8 mouse cellular contexts compared by ENCODE assay signal in genomic region chr10:53435181-53435874, GRCm38 (mm10). TPM values are rescaled to one million over a fixed set of nuclear protein-coding genes. Genes with fewer than 3 reads are reported as not detected.
DNase-seq lines count a peak whose midpoint lies in the region; ATAC-seq lines count a peak whose summit lies in the region.

No protein-coding gene starts in this region.

- no peaks in the 10 kb centered on the region for H3K27me3 ChIP-seq in heart, embryonic 10.5 days (ENCODE audit: insufficient read depth, poor library complexity, severe bottlenecking)
- H3K27me3 ChIP-seq in liver, embryonic 11.5 days (replicated peaks; ENCODE audit: control insufficient read depth, insufficient read depth, low read length), result no peaks in the 10 kb centered on the region
- no peaks in the 10 kb centered on the region for H3K27me3 ChIP-seq in midbrain, embryonic 16.5 days (ENCODE audit: control insufficient read depth, insufficient read depth, low read depth, low read length)
- H3K27me3 ChIP-seq in stomach, embryonic 14.5 days (ENCODE audit: control insufficient read depth, insufficient read depth, low read length), result no peaks in the 10 kb centered on the region

- H3K4me1 ChIP-seq in heart, embryonic 10.5 days, result peaks cover 20% of the 10 kb centered on the region
- H3K4me1 ChIP-seq in liver, embryonic 11.5 days (replicated peaks; ENCODE audit: control insufficient read depth, insufficient read depth, low read length), result peaks cover 20% of the 10 kb centered on the region
- H3K4me1 ChIP-seq in midbrain, embryonic 16.5 days (ENCODE audit: control insufficient read depth, insufficient read depth, low read length), result peaks cover 8% of the 10 kb centered on the region
- peaks cover 13% of the 10 kb centered on the region; the same call in 1 of the 2 replicates for H3K4me1 ChIP-seq in stomach, embryonic 14.5 days (ENCODE audit: control insufficient read depth, insufficient read depth, low read length)

- H3K27ac ChIP-seq in heart, embryonic 10.5 days, result peak overlapping the region; percentile 82
- H3K27ac ChIP-seq in liver, embryonic 11.5 days (ENCODE audit: low read depth, low read length), result peak overlapping the region; percentile 90
- H3K27ac ChIP-seq in midbrain, embryonic 16.5 days (ENCODE audit: low read length), result no peak overlapping the region; the same call in 1 of the 2 replicates
- peak overlapping the region; percentile 80 for H3K27ac ChIP-seq in stomach, embryonic 14.5 days (ENCODE audit: low read length)

- no peak overlapping the region for H3K4me3 ChIP-seq in heart, embryonic 10.5 days
- H3K4me3 ChIP-seq in liver, embryonic 11.5 days (ENCODE audit: low read depth, low read length), result no peak overlapping the region
- H3K4me3 ChIP-seq in midbrain, embryonic 16.5 days (ENCODE audit: low read depth, low read length), result no peak overlapping the region
- no peak overlapping the region for H3K4me3 ChIP-seq in stomach, embryonic 14.5 days (ENCODE audit: low read depth, low read length)

- peak; percentile 70 for ATAC-seq in erythroblast, adult 5-6 weeks (replicated peaks; ENCODE audit: low FRiP score, poor library complexity, severe bottlenecking)
- peak; percentile 91 for ATAC-seq in liver, embryonic 11.5 days (replicated peaks; ENCODE audit: low FRiP score)
- peak; percentile 19; the same call in 1 of the 2 replicates for ATAC-seq in midbrain, embryonic 16.5 days
- peak; percentile 67; the same call in 1 of the 2 replicates for ATAC-seq in stomach, embryonic 14.5 days (ENCODE audit: insufficient number of reproducible peaks, insufficient read depth, low FRiP score, low read depth)

- no peaks in the 10 kb centered on the region for H3K36me3 ChIP-seq in heart, embryonic 10.5 days
- H3K36me3 ChIP-seq in liver, embryonic 11.5 days (ENCODE audit: control insufficient read depth, insufficient read depth, low read length), result no peaks in the 10 kb centered on the region
- no peaks in the 10 kb centered on the region for H3K36me3 ChIP-seq in midbrain, embryonic 16.5 days (ENCODE audit: control insufficient read depth, insufficient read depth, low read length)
- H3K36me3 ChIP-seq in stomach, embryonic 14.5 days (ENCODE audit: control insufficient read depth, insufficient read depth, low read length), result no peaks in the 10 kb centered on the region

- H3K9me3 ChIP-seq in heart, embryonic 10.5 days, result no peaks in the 10 kb centered on the region
- H3K9me3 ChIP-seq in liver, embryonic 11.5 days (ENCODE audit: control insufficient read depth, low read length), result no peaks in the 10 kb centered on the region
- no peaks in the 10 kb centered on the region for H3K9me3 ChIP-seq in midbrain, embryonic 16.5 days (replicated peaks; ENCODE audit: control insufficient read depth, low read length, poor library complexity, severe bottlenecking)
- no peaks in the 10 kb centered on the region for H3K9me3 ChIP-seq in stomach, embryonic 14.5 days (ENCODE audit: control insufficient read depth, low read depth, low read length)

- peak overlapping the region; percentile 6; the same call in 1 of the 2 replicates for H3K9ac ChIP-seq in liver, embryonic 11.5 days (ENCODE audit: low read depth, low read length)
- H3K9ac ChIP-seq in midbrain, embryonic 16.5 days (ENCODE audit: low read depth, low read length), result 0 out of 2 replicates have a peak overlapping the region, but pooled peaks have one; percentile 14
- no peak overlapping the region for H3K9ac ChIP-seq in stomach, embryonic 14.5 days (replicated peaks; ENCODE audit: low read depth, low read length)

- WGBS in heart, embryonic 10.5 days, result 57% methylated on average over 14 of the region's 14 CpGs
- WGBS in liver, embryonic 11.5 days, result 43% methylated on average over 14 of the region's 14 CpGs
- 61% methylated on average over 14 of the region's 14 CpGs for WGBS in midbrain, embryonic 16.5 days
- 39% methylated on average over 14 of the region's 14 CpGs for WGBS in stomach, embryonic 14.5 days

- DNase-seq in layer of hippocampus, adult 11-12 months (ENCODE audit: low spot score), result peak; percentile 62
- DNase-seq in layer of hippocampus, adult 9-10 months (ENCODE audit: low spot score), result no peak
- no peak for DNase-seq in heart, embryonic 10.5 days (ENCODE audit: low spot score)
- DNase-seq in kidney, adult 9 months, result peak; percentile 86
- peak; percentile 73 for DNase-seq in liver, embryonic 11.5 days (ENCODE audit: low spot score)

- peak overlapping the region; percentile 41 for H3K4me2 ChIP-seq in liver, embryonic 11.5 days
- no peak overlapping the region for H3K4me2 ChIP-seq in midbrain, embryonic 16.5 days (ENCODE audit: low read length)
- H3K4me2 ChIP-seq in stomach, embryonic 14.5 days (replicated peaks; ENCODE audit: low read depth, low read length), result no peak overlapping the region

RNA-seq across cellular contexts. Expression of gene Cep85l, which starts 55.6 kb away (rescaled TPM):
- total RNA-seq in erythroblast, adult 5-6 weeks (2015; ENCODE audit: low replicate concordance), result 5.2 and 10.2 TPM in 2 replicates
- 8.9 and 9.2 TPM in 2 replicates for total RNA-seq in erythroblast, adult 5-6 weeks (2017; ENCODE audit: low replicate concordance)
- 3.1 and 4.4 TPM in 2 replicates for polyA plus RNA-seq in heart, embryonic 10.5 days (2016; fragmentation: Nextera tagmentation; extraction: Ambion mirVana)
- 2.6 and 3.0 TPM in 2 replicates for polyA plus RNA-seq in liver, embryonic 11.5 days (2014; fragmentation: Nextera tagmentation; extraction: Ambion mirVana)
- 3.9 TPM in 2 replicates for polyA plus RNA-seq in midbrain, embryonic 16.5 days (2015; fragmentation: Nextera tagmentation; extraction: Ambion mirVana)
- 13.7 and 14.1 TPM in 2 replicates for polyA plus RNA-seq in stomach, embryonic 14.5 days (2014; fragmentation: Nextera tagmentation; extraction: Ambion mirVana)

Comparison
In these comparisons a context has a peak if more than half of its experiments do, and no peak if none do; other contexts are left out.
1. DNase-seq: peak in layer of hippocampus, adult 11-12 months (single experiment), kidney, adult 9 months (single experiment) and liver, embryonic 11.5 days (single experiment); none in layer of hippocampus, adult 9-10 months (single experiment) and heart, embryonic 10.5 days (single experiment).
2. ATAC-seq: peak in every context shown above with its lines; median percentile 91 in liver, embryonic 11.5 days; 70 in erythroblast, adult 5-6 weeks; 67 in stomach, embryonic 14.5 days; 19 in midbrain, embryonic 16.5 days.